Mouse (Mus musculus): Measurements from ENCODE around the gene Snx3. TPM values are rescaled to one million over a fixed set of nuclear protein-coding genes. Genes with fewer than 3 reads are reported as not detected.

The Snx3 gene
- total and polyA plus RNA-seq, 2 experiments from 2014 or later: 139 to 335 TPM

DNA sequence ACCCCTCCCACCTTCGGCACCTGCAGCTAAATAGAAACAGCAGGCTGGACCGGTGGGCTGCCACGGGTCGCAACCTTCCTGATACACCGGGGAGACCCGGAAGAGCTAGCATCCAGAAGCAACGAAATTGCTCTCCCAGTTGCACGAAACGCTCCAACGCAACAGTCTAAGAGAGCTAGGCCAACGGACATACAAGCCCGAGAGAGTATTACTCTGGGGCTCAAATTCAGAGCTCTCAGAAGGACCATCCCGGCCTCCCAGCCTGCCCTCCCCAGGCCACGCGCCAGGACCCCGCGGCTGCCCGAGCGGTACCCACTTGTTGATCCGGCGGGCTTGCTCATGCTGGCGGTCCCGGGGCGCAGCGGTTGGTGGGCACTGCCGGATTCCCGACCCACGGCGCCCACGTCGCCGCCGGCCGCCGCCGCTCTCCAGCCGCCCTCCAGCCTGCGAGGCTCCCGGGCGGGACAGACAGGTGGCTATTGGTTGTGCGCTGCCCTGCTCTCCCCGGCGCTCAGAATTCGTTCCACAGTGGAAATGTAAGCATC, 80.8 kb downstream of the Snx3 start:
- H3K9ac ChIP-seq: peak overlapping the region; percentile 49
- H3K4me2 ChIP-seq (ENCODE audit: low read depth): peak overlapping the region; percentile 75
- TF ChIP-seq CTCF (IDR thresholded peaks at IDR 0.05; ENCODE audit: low read depth): no peak
- H3K4me1 ChIP-seq (ENCODE audit: insufficient read depth): peaks cover 12% of the 10 kb centered on the region
- peaks cover 5% of the 10 kb centered on the region; the same call in 1 of the 2 replicates for H3K27me3 ChIP-seq (ENCODE audit: insufficient read depth, low read length)
- no peak for ATAC-seq
- H3K36me3 ChIP-seq (ENCODE audit: insufficient read depth): no peaks in the 10 kb centered on the region
- no peak for DNase-seq
- WGBS: under 1% methylated on average over 44 of the region's 44 CpGs
- peak overlapping the region; percentile 42 for H3K4me3 ChIP-seq (ENCODE audit: low read depth, low read length)
- H3K9me3 ChIP-seq (ENCODE audit: low read length): no peaks in the 10 kb centered on the region
- H3K27ac ChIP-seq (ENCODE audit: low read depth, low read length): peak overlapping the region; percentile 71; the same call in 1 of the 2 replicates

DNA sequence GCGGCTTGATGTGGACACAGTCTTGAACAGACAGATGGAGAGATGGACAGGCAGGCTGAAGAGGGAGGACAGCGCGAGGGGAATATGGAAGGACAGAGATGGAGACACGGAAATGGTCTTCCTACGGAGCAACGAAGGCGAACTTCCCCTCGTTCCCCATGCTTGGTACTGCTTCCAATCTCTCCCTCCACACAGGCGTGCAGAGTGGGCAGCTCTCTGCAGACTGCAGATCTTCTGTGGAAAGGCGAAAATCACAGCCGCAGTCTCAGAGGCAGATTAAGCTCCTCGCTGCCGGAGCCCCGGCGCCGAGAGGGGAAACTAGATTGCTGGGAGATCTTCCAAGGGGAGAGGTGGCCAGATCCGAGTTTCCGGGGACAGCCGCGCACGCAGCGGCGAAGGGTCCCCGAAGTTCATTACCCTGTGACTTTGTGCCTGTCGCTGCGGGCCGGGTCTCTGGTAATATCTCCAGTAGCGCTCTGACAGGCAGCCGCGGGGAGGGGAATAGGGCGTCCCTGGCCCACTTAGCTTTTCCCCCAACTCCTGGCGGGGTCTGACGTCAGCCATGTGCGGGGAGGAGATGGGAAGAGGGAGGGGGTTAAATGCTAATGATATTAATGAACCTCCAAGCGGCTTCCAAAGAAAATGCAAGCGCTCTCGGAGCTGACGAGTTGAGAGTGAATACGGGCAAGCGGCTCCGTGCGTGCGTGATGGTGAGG, 81.5 kb downstream of the Snx3 start, which contains the start of the genes Nr2e1 and Ostm1:
TSS of gene Nr2e1 (minus strand) at position 476 of the 716 bp plus-strand sequence.
TSS of gene Ostm1 (plus strand) at position 666 of the 716 bp plus-strand sequence.
- Histone ChIP-seq H3K27me3 (ENCODE audit: insufficient read depth, low read length) (peaks cover 6% of the 10 kb centered on the region; the same call in 1 of the 2 replicates), H3K9ac (peak within 1 kb of the TSS; percentile 49), H3K36me3 (ENCODE audit: insufficient read depth) (no peaks in the 10 kb centered on the region), H3K4me1 (ENCODE audit: insufficient read depth) (peaks cover 12% of the 10 kb centered on the region), H3K27ac (ENCODE audit: low read depth, low read length) (peak within 1 kb of the TSS; percentile 71), H3K9me3 (ENCODE audit: low read length) (no peaks in the 10 kb centered on the region), H3K4me3 (ENCODE audit: low read depth, low read length) (peak within 1 kb of the TSS; percentile 42), H3K4me2 (ENCODE audit: low read depth) (peak within 1 kb of the TSS; percentile 75)
- DNase-seq (peak; percentile 86), ATAC-seq (peak; percentile 82)
- TF ChIP-seq CTCF (IDR thresholded peaks at IDR 0.05; ENCODE audit: low read depth): no peak
- 2% methylated on average over 43 of the region's 43 CpGs for WGBS

DNA sequence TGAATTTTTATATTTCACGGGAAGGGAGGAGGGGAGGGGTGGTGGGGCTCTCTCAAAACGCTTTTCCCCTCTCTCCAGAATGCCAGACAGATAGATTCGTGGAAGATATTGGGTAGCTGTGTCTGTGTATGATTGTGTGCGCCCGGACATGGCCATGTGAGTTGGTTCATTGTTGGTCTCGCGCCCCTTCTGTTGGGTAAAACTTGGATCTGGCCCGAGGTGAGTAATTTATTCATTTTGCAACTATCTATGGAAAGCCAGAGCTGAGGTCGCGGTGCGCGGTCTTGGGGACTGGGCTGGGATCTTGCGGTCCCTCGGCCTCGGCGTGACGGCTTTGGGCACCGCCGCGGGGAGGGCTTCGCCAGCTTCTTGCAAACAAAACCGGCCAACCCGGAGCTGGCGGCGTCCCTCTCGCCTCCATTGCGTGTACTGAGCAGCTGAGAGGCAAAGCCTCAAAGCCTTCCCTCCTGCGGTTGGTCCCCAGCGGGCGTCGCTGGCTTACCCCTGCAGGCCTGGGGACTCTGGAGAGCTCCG, 82.1 kb downstream of the Snx3 start:
- no peak for TF ChIP-seq CTCF (IDR thresholded peaks at IDR 0.05; ENCODE audit: low read depth)
- peak; percentile 67 for DNase-seq
- Histone ChIP-seq H3K9me3 (ENCODE audit: low read length) (no peaks in the 10 kb centered on the region), H3K4me2 (ENCODE audit: low read depth) (peak overlapping the region; percentile 75), H3K4me3 (ENCODE audit: low read depth, low read length) (peak overlapping the region; percentile 42), H3K27ac (ENCODE audit: low read depth, low read length) (peak overlapping the region; percentile 71), H3K9ac (peak overlapping the region; percentile 49), H3K4me1 (ENCODE audit: insufficient read depth) (peaks cover 12% of the 10 kb centered on the region), H3K36me3 (ENCODE audit: insufficient read depth) (no peaks in the 10 kb centered on the region), H3K27me3 (ENCODE audit: insufficient read depth, low read length) (peaks cover 5% of the 10 kb centered on the region; the same call in 1 of the 2 replicates)
- WGBS: 3% methylated on average over 32 of the region's 32 CpGs
- peak; percentile 34 for ATAC-seq

DNA sequence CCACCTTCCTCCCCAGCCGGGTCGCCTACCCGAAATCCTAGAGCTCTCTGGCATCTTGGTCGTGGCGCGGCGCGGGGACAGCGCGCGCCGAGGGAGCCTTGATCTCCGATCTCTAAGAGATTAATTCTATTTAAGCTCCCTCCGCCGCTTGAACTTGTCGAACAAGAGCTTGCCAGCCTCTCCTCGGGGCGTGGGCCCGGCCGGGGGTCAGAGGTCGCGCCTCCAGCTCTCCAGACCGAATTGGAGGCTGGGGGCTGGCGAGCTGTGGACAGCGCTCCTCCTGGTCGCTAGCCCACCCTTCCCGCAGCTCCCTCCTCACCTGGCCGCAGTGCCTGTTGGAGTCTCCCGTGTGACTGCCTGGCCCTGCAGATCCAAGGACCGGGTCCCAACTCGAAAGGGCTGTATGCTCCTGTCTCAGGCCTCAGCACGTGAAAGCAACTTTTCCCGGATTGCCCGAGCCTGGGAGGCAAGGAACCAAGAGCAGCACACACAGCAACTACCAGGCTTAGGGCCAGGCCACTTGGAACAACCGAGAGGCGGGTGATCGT, 82.7 kb downstream of the Snx3 start:
- peak overlapping the region; percentile 49 for H3K9ac ChIP-seq
- peaks cover 5% of the 10 kb centered on the region; the same call in 1 of the 2 replicates for H3K27me3 ChIP-seq (ENCODE audit: insufficient read depth, low read length)
- H3K4me1 ChIP-seq (ENCODE audit: insufficient read depth): peaks cover 9% of the 10 kb centered on the region
- no peaks in the 10 kb centered on the region for H3K36me3 ChIP-seq (ENCODE audit: insufficient read depth)
- peak overlapping the region; percentile 42 for H3K4me3 ChIP-seq (ENCODE audit: low read depth, low read length)
- TF ChIP-seq CTCF (IDR thresholded peaks at IDR 0.05; ENCODE audit: low read depth): no peak
- DNase-seq (no peak), ATAC-seq (no peak)
- peak overlapping the region; percentile 71 for H3K27ac ChIP-seq (ENCODE audit: low read depth, low read length)
- H3K9me3 ChIP-seq (ENCODE audit: low read length): no peaks in the 10 kb centered on the region
- peak overlapping the region; percentile 75 for H3K4me2 ChIP-seq (ENCODE audit: low read depth)
- WGBS: 1% methylated on average over 37 of the region's 37 CpGs

Other genes starting within 250 kb of the Snx3 start
- gene Foxo3, start 225.3 kb upstream of the Snx3 start, total RNA-seq (2014; rRNA removed): 24.2 and 29.1 TPM in 2 replicates
- 6.4 and 6.5 TPM in 2 replicates for gene Foxo3, start 225.3 kb upstream of the Snx3 start, polyA plus RNA-seq (2015; fragmentation: Nextera tagmentation; extraction: Ambion mirVana)
- gene Afg1l, start 23.5 kb upstream of the Snx3 start, total RNA-seq (2014; rRNA removed): 6.8 and 9.7 TPM in 2 replicates
- 5.5 and 6.9 TPM in 2 replicates for gene Afg1l, start 23.5 kb upstream of the Snx3 start, polyA plus RNA-seq (2015; fragmentation: Nextera tagmentation; extraction: Ambion mirVana)
- gene Nr2e1, start 81.6 kb downstream of the Snx3 start, total RNA-seq (2014; rRNA removed): 3.9 and 6.2 TPM in 2 replicates
- gene Nr2e1, start 81.6 kb downstream of the Snx3 start, polyA plus RNA-seq (2015; fragmentation: Nextera tagmentation; extraction: Ambion mirVana): 8.3 and 10.2 TPM in 2 replicates
- 42.9 and 44.6 TPM in 2 replicates for gene Ostm1, start 81.8 kb downstream of the Snx3 start, total RNA-seq (2014; rRNA removed)
- 35.2 and 39.2 TPM in 2 replicates for gene Ostm1, start 81.8 kb downstream of the Snx3 start, polyA plus RNA-seq (2015; fragmentation: Nextera tagmentation; extraction: Ambion mirVana)

All from forebrain, postnatal 0 days (tissue).